Mouse (Mus musculus): ENCODE measurements around the gene Ube3b. TPM values are rescaled to one million over a fixed set of nuclear protein-coding genes. Genes with fewer than 3 reads are reported as not detected.
A peak's percentile ranks its signal among the peaks of the same experiment; 100 is the strongest.

Gene Ube3b
- 100 to 1,000 TPM; 108 to 115 TPM for total RNA-seq (2021)
- long read RNA-seq, experiment 1, full-length matches to known transcripts = 113 of 180 reads
- long read RNA-seq, experiment 1, partial matches to known transcripts = 50 of 180 reads
- long read RNA-seq, experiment 1, other reads (novel, unspliced or antisense) = 17 of 180 reads
- long read RNA-seq, experiment 2, full-length matches to known transcripts = 102 of 173 reads
- long read RNA-seq, experiment 2, partial matches to known transcripts = 53 of 173 reads
- long read RNA-seq, experiment 2, other reads (novel, unspliced or antisense) = 18 of 173 reads

- peak; percentile 86 for DNase-seq (ENCODE audit: low spot score)
Observed at GRCm38 (mm10) chr5:114380209-114381012, at the start of gene Ube3b, which contains the start of gene Kctd10. Gene Ube3b (plus strand): TSS chr5:114380607. Gene Kctd10 (minus strand): TSS chr5:114380508.

- DNase-seq (ENCODE audit: low spot score) = no peak
Observed at GRCm38 (mm10) chr5:114342996-114343395, 37.4 kb upstream of the Ube3b start.

GRCm38 (mm10) chr5:114343612-114344011, 36.8 kb upstream of the Ube3b start:
- no peak for DNase-seq (ENCODE audit: low spot score)

DNA sequence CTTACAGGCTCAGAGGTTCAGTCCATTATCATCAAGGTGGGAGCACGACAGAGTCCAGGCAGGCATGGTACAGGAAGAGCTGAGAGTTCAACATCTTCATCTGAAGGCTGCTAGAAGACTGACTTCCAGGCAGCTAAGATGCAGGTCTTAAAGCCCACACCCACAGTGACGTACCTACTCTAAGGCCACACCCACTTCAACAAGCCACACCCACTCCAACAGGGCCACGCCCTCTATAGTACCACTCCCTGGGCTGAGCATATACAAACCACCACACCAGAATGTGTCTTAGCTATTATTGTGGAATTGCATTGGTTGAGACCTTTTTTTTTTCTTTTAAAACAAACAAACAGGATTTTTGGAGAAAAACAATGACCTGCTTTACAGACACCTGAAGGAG, 34.9 kb upstream of the Ube3b start:
- no peak for DNase-seq (ENCODE audit: low spot score)

- no peak for DNase-seq (ENCODE audit: low spot score)
Observed at GRCm38 (mm10) chr5:114347005-114347404, 33.4 kb upstream of the Ube3b start.

GRCm38 (mm10) chr5:114351490-114351889, 28.9 kb upstream of the Ube3b start:
- DNase-seq (ENCODE audit: low spot score) = no peak

GRCm38 (mm10) chr5:114356250-114356935, 24.0 kb upstream of the Ube3b start:
- DNase-seq (ENCODE audit: low spot score) = peak; percentile 74

DNA sequence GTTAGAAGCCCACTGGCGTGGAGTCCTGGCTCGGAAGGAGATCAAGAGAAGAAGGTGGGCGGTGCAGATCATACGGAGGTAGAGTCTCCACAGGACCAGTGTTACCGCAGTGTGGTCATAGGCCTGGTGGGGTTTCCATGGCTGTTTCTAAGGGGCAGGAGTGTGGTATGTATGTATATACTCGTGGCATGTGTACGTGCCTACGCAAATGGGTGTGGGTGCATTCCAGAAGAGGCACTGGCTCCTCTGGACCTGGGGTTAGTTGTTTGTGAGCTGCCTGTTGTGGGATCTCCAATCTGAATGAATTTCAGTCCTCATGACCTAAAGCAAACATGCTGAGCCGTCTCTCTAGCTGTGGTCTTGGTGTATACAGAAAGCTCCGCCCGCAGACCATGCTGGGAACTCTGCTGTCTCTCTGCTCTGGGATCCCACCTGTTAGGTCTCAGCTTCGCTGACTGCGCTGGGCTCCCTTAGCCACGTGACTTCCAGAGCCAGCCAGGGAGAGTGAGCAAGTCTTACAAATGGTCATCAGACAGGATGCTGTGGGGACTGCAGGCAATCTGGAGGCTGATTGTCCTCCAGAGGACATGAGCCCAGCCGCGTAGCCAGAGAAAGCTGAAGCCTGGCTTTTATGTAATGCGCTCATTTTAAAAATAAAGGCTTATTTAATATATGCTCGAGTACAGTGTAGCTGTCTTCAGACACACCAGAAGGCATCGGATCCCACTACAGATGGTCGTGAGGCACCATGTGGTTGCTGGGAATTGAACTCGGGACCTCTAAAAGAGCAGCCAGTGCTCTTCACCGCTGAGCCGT, 23.3 kb upstream of the Ube3b start:
- DNase-seq (ENCODE audit: low spot score) = no peak

DNA sequence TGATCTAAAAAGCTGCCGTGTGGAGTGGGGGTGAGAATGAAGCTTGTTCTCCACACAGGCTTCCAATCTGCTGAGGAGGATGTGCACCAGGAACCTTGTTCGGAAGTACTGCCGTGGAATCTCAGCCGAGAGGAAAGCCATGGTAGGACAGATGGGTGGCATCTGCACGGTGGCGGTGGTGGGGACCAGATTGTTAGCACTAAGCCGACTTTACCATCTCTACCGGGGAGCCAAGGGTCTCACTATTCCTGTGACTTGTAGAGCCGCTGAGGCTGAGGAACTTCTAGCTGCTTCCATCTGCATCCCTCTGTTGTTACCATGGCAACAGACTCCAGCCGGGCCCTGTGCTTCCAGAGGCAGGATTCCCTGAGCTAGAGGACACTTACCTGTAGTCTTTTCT, 21.6 kb upstream of the Ube3b start:
- DNase-seq (ENCODE audit: low spot score) = no peak

GRCm38 (mm10) chr5:114359586-114359985, 20.8 kb upstream of the Ube3b start:
- no peak for DNase-seq (ENCODE audit: low spot score)

GRCm38 (mm10) chr5:114360968-114361367, 19.4 kb upstream of the Ube3b start:
- DNase-seq (ENCODE audit: low spot score) = no peak

- no peak for DNase-seq (ENCODE audit: low spot score)
Observed at GRCm38 (mm10) chr5:114365043-114365752, 15.2 kb upstream of the Ube3b start.

GRCm38 (mm10) chr5:114368121-114368520, 12.3 kb upstream of the Ube3b start:
- DNase-seq (ENCODE audit: low spot score) = no peak

DNA sequence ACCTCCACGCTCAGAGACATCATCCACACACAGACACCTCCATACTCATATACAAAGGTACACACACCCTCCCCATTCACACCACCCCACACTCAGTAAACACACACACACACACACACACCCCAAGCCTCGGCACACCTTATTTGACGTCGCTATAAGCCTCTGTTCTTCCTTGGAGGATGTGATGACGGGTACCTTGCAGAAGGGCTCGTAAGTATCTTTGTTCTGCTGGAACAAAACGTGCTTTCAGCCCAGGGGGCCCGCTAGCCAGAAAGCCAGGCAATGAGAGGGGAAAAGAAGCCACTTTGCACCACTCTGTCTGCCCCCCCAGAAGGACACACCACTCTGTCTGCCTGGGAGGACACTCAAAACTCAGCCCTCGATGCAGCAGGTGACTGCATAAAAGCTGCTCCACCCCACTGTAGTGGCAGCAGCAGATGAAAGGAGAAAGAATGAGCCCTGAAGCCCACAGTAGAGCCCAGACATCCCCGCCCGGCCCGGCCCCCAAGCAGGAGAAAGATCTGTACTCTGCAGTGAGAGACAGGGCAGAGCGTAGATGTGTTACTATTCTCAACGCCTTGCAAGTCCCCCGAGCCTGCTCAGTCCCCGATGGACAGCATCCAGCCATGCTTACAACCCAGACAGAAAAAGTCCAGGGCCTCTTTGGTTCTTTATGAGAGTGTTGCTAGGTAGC, 11.5 kb upstream of the Ube3b start:
- no peak for DNase-seq (ENCODE audit: low spot score)

GRCm38 (mm10) chr5:114369921-114370320, 10.5 kb upstream of the Ube3b start:
- no peak for DNase-seq (ENCODE audit: low spot score)

DNA sequence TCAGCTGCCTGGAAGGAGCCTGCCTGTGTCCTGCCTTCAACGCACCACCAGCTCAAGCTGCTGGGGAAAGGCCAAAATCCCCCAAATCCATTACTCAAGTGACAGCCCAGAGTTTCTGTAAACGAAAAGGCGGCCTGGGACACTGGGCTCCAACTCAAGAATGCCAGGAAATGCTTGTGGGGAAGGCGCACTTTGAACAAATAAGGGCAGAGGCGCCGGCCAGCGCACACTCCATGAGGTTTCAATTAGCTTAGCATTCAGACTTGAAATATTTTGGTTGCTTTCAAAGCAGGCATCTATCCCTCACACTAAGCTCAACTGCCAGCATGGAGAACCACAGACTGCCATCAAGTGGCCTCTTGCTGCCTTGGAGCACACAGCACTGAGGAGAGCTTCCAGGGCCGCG, 10.0 kb upstream of the Ube3b start:
- DNase-seq (ENCODE audit: low spot score) = peak; percentile 38

DNA sequence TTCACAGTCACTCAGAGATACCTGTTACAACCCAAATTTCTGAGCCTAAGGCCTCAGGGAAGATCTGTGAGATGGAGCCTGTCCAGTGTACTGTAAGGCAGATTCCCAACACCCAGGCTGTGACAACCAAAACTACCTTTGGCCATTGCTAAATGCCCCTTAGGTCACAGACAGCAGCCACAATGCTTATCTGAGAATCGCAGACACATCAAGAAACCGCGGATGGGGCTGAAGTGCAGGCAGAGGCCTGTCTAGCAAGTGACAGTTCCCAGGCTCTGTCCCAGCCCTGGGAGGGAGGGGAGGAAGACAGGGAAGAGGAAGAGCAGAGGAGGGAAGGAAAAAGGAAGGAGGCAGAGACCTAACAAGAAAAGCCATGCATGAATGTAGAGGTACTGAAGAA, 9.1 kb upstream of the Ube3b start:
- DNase-seq (ENCODE audit: low spot score) = no peak

- no peak for DNase-seq (ENCODE audit: low spot score)
Observed at GRCm38 (mm10) chr5:114371731-114372473, 8.5 kb upstream of the Ube3b start.

DNA sequence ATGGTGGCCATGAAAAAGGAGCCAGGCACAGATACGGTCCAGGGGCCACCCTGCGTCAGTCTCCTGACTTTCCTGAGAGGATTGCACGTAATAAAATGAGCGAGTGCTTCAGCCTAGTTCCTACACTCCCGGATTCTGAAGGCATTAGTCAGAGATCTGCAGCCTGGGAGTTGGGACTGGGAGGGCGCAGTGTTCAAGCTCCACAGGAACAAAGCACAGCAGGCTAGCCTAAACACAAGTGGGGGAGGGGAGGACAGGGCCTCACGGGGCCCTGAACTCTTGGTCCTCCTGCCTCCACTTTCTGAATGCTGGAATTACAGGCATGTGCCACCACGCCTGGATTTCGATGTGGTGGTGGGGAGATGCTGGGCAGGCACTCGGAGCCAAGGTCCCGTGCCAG, 7.8 kb upstream of the Ube3b start:
- DNase-seq (ENCODE audit: low spot score) = no peak
